Mouse (Mus musculus): ENCODE data around the gene Abcb6.

GRCm38 (mm10) chr1:75142301-75143261 lies 37.6 kb downstream of the Abcb6 start, which contains the start of the genes Cnppd1 and Retreg2:
- TF ChIP-seq CTCF (IDR thresholded peaks at IDR 0.05) (peak; percentile 86), EP300 (IDR thresholded peaks at IDR 0.05; ENCODE audit: insufficient read depth, low read depth, low read length) (peak; percentile 73; the same call in 1 of the 2 replicates)
